Mouse (Mus musculus): ENCODE results near the gene Procr. TPM values are rescaled to one million over a fixed set of nuclear protein-coding genes. Genes with fewer than 3 reads are reported as not detected.

Procr gene
- polyA plus RNA-seq, 1 experiment = 0.06 TPM

DNA sequence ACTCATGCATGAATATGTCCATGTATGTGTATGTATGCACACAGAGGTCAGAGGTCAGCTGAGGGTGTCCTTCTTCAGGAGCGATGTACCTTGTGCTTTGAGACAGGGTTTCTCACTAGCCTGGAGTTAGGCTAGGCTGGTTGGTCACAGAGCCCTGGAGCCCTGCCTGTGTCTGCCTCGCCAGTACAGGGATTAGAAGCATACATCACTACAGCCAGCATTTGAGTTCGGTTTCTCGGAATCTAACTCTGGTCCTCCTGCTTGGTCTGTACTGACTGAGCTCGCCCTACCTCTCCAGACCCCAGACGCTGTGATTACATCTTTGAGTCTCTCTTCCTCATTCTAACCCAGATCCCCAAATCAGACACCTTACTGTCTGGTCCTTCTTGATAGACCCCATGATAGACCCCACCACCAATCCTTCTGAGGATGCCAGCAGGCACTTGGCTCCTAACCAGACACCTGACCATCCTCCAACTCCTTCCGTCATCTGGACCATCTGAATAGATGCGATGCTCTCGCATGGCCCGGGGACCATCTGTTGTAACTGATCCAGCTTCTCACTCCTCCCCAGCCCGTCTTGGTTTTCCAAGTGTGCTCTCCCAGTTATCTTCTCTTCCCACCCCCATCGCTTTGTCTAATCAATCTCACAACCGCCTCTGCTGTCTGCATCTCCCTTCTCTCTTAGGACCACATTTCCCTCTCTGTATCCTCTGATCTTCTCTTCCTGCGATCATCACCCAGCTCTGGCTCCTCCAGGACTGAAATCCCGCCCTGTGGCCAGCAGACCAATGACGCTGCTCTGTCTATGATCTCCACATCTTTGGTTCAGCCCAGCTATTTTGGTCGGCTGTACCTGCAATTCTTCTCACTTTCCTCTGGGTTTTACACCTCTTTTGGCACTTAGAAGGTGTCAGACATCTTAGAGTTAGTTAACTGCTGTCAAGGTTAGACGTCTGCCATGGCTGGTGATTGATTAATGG lies 37.3 kb downstream of the Procr start:
- Histone ChIP-seq H3K9me3 (ENCODE audit: control insufficient read depth, low read length) (no peaks in the 10 kb centered on the region), H3K4me1 (ENCODE audit: control insufficient read depth) (no peaks in the 10 kb centered on the region), H3K36me3 (ENCODE audit: control insufficient read depth) (no peaks in the 10 kb centered on the region), H3K27me3 (ENCODE audit: control insufficient read depth) (peaks cover 15% of the 10 kb centered on the region; the same call in 1 of the 2 replicates), H3K4me3 (replicated peaks) (no peak overlapping the region)
- no peak for TF ChIP-seq GATA1 (IDR thresholded peaks at IDR 0.05; ENCODE audit: low read length)
- TF ChIP-seq TAL1 (IDR thresholded peaks at IDR 0.05; ENCODE audit: low read length) = no peak

DNA sequence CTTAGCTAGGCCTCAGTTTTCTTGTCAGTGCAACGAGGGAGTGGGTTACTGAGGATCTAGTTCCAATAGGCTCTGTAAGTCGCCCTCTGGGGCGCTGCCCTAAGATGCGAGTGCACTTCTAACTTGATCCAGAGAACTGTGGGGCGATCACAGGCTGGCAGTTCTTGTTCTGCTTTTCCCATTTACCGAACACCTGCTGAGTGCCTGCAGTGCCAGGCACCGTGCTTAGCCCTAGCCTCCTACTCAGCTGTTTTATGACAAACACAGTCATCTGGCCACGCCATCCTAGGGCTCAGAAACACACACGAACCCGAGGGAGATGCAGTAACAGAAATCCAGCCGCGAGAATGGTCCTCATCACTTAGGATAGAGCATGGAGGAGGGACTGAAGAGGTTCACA lies 42.0 kb downstream of the Procr start:
- Histone ChIP-seq H3K27me3 (ENCODE audit: control insufficient read depth) (peaks cover 16% of the 10 kb centered on the region), H3K36me3 (ENCODE audit: control insufficient read depth) (no peaks in the 10 kb centered on the region), H3K9me3 (ENCODE audit: control insufficient read depth, low read length) (no peaks in the 10 kb centered on the region), H3K4me1 (ENCODE audit: control insufficient read depth) (no peaks in the 10 kb centered on the region), H3K4me3 (replicated peaks) (no peak overlapping the region)
- TF ChIP-seq TAL1 (IDR thresholded peaks at IDR 0.05; ENCODE audit: low read length) = no peak
- no peak for TF ChIP-seq GATA1 (IDR thresholded peaks at IDR 0.05; ENCODE audit: low read length)

DNA sequence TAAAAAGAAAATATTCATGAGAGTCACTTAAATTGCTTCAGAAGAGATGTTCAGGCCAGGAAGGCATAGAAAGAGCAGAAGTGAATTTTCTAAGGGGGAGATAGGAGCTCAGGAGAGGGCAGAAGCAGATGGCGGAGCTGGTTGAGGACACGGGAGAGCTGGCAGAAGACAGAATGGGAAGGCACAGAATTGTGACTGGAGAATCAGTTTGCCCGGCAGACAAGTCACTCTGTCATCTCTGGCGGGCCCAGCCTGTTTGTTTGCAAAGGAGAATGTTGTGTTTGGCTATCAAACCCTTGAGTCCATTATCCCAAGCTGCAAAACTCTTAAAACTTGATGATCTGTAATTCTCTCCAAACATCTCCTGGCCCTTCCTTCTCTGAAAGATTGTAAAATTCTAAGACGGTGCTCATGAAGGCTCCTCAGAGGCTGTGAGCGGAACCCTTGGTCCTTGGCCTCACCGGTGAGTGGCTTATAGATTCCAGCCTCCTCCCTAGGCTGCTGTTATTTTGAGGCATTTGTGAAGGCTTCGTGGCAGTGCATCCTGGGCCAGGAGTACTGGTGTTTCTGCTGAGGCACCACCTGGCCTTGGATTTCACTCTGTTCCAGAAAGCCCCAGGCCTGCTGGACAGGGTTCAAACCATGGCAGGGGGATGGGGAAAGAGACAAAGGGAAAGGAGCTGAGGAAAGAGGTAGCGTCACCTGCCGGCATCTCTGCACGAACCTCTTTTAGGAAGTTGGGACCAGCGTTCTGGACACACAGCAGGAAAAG lies 43.9 kb downstream of the Procr start:
- Histone ChIP-seq H3K4me3 (replicated peaks) (no peak overlapping the region), H3K4me1 (ENCODE audit: control insufficient read depth) (no peaks in the 10 kb centered on the region), H3K9me3 (ENCODE audit: control insufficient read depth, low read length) (no peaks in the 10 kb centered on the region), H3K36me3 (ENCODE audit: control insufficient read depth) (no peaks in the 10 kb centered on the region), H3K27me3 (ENCODE audit: control insufficient read depth) (peaks cover 15% of the 10 kb centered on the region)
- TF ChIP-seq TAL1 (IDR thresholded peaks at IDR 0.05; ENCODE audit: low read length) (no peak), GATA1 (IDR thresholded peaks at IDR 0.05; ENCODE audit: low read length) (no peak)

DNA sequence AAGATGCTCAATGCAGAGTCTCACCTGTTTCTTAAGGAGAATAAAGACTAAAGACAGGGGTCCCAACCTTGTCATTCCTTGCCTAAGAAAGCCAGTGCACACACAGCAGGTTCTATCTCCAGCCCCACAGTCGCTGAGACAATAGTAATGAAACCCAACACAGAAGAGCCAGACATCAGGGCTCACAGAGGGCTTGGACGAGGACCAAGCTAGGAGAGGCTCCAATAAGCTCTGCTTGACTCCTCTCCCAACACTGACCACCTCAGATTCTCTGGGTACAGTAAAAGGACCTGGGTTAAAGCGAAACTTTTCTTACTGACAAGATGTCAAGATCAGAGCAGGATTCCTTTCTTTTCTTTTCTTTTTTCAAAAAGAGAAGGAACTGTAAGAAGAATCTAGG lies 47.7 kb downstream of the Procr start:
- no peaks in the 10 kb centered on the region for H3K4me1 ChIP-seq (ENCODE audit: control insufficient read depth)
- no peak overlapping the region for H3K4me3 ChIP-seq (replicated peaks)
- TF ChIP-seq TAL1 (IDR thresholded peaks at IDR 0.05; ENCODE audit: low read length) = no peak
- no peak for TF ChIP-seq GATA1 (IDR thresholded peaks at IDR 0.05; ENCODE audit: low read length)
- no peaks in the 10 kb centered on the region for H3K36me3 ChIP-seq (ENCODE audit: control insufficient read depth)
- peaks cover 10% of the 10 kb centered on the region for H3K27me3 ChIP-seq (ENCODE audit: control insufficient read depth)
- no peaks in the 10 kb centered on the region for H3K9me3 ChIP-seq (ENCODE audit: control insufficient read depth, low read length)

DNA sequence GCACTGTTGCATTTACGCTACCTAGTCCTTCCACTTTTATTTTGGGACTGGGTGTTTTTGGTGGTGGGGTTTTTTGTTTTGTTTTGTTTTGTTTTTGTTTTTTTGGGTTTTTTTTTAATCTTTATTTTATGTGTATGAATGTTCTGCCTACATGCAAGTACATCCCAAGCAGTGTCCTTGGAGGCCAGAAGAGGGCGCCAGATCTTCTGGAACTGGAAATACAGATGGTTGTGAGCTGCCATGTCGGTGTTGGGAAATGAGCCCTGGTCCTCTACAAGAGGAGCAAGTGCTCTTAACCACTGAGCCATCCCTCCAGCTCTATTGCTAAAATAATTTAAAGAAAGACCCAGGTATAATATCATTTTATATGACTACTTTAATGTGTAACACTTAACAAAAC lies 51.8 kb downstream of the Procr start:
- H3K4me3 ChIP-seq (replicated peaks) = no peak overlapping the region
- H3K27me3 ChIP-seq (ENCODE audit: control insufficient read depth) = peaks cover 13% of the 10 kb centered on the region
- no peaks in the 10 kb centered on the region for H3K4me1 ChIP-seq (ENCODE audit: control insufficient read depth)
- no peak for TF ChIP-seq GATA1 (IDR thresholded peaks at IDR 0.05; ENCODE audit: low read length)
- TF ChIP-seq TAL1 (IDR thresholded peaks at IDR 0.05; ENCODE audit: low read length) = no peak
- H3K36me3 ChIP-seq (ENCODE audit: control insufficient read depth) = no peaks in the 10 kb centered on the region
- no peaks in the 10 kb centered on the region for H3K9me3 ChIP-seq (ENCODE audit: control insufficient read depth, low read length)

DNA sequence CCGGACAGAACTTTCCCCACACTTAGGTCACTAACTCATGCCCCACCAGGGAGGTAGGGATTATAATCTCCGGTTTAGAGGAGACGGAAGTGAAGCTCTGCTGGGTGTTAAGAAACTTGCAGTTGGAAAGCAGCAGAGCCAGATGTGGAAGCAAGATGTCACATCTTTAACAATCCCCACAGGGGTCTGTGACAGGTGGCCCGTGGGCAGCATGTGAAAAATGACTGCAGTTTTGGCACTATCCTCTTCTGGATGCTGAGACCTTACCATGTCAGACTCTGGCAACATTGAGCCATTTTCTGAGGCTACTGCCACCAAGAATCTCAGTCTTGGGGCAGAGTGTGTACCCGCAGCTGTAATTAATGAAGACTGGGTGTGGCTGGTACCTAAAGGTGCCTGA lies 53.1 kb downstream of the Procr start:
- H3K4me3 ChIP-seq (replicated peaks) = no peak overlapping the region
- H3K36me3 ChIP-seq (ENCODE audit: control insufficient read depth) = no peaks in the 10 kb centered on the region
- H3K9me3 ChIP-seq (ENCODE audit: control insufficient read depth, low read length) = no peaks in the 10 kb centered on the region
- peaks cover 10% of the 10 kb centered on the region for H3K27me3 ChIP-seq (ENCODE audit: control insufficient read depth)
- no peaks in the 10 kb centered on the region for H3K4me1 ChIP-seq (ENCODE audit: control insufficient read depth)
- TF ChIP-seq TAL1 (IDR thresholded peaks at IDR 0.05; ENCODE audit: low read length) (no peak), GATA1 (IDR thresholded peaks at IDR 0.05; ENCODE audit: low read length) (no peak)

Other genes with a start within 250 kb of the Procr start
- gene Acss2, start 233.2 kb upstream of the Procr start, polyA plus RNA-seq (2012) = 0.78 and 1.0 TPM in 2 replicates
- not detected in 2 replicates for gene Ggt7, start 232.9 kb upstream of the Procr start, polyA plus RNA-seq (2012)
- 6.8 and 8.6 TPM in 2 replicates for gene Gss, start 158.3 kb upstream of the Procr start, polyA plus RNA-seq (2012)
- 7.6 and 12.3 TPM in 2 replicates for gene Myh7b, start 139.9 kb upstream of the Procr start, polyA plus RNA-seq (2012)
- gene Trpc4ap, start 58.7 kb upstream of the Procr start, polyA plus RNA-seq (2012) = 9.2 and 11.1 TPM in 2 replicates
- 2.2 and 2.8 TPM in 2 replicates for gene Edem2, start 21.6 kb upstream of the Procr start, polyA plus RNA-seq (2012)
- not detected in 2 replicates for gene Gm17581, start 15.3 kb upstream of the Procr start, polyA plus RNA-seq (2012)
- 0.01 TPM in 1 of 2 replicates, not detected in the other for gene Mmp24, start 24.2 kb downstream of the Procr start, polyA plus RNA-seq (2012)
- gene BC029722, start 68.3 kb downstream of the Procr start, polyA plus RNA-seq (2012) = 0.40 and 0.45 TPM in 2 replicates
- 18.6 and 24.9 TPM in 2 replicates for gene Eif6, start 75.8 kb downstream of the Procr start, polyA plus RNA-seq (2012)
- gene Fam83c, start 83.7 kb downstream of the Procr start, polyA plus RNA-seq (2012) = not detected in 2 replicates
- 0.09 and 0.47 TPM in 2 replicates for gene Uqcc1, start 179.2 kb downstream of the Procr start, polyA plus RNA-seq (2012)
- gene Gm15557, start 189.6 kb downstream of the Procr start, polyA plus RNA-seq (2012) = not detected in 2 replicates
- gene Gdf5, start 194.2 kb downstream of the Procr start, polyA plus RNA-seq (2012) = 0.04 TPM in 1 of 2 replicates, not detected in the other
- 3.7 and 3.8 TPM in 2 replicates for gene Cep250, start 205.3 kb downstream of the Procr start, polyA plus RNA-seq (2012)